Mouse (Mus musculus) megakaryocyte, adult 5-6 weeks (primary cell): ENCODE measurements around the gene Ypel3. TPM values are rescaled to one million over a fixed set of nuclear protein-coding genes. Genes with fewer than 3 reads are reported as not detected.

Experiments used
- ATAC-seq: 2 replicates; pipeline ENCODE4 v1.8.0; 2016; ENCODE audit warnings: mild to moderate bottlenecking, inconsistent platforms; ENCODE audit not compliant: poor library complexity, severe bottlenecking
- total RNA-seq, 2 experiments: library from RNA; stranded (forward) in 1 of 2; stranded (reverse) in 1 of 2; fragments of 153-499, 151-499 nt in 1 of 2; fragments of 221-1000, 200-1000 nt in 1 of 2; gene quantifications; 2 replicates each; pipeline versions ENCODE4 v1.2.3 to v1.2.4; 2015 to 2017

Ypel3 gene
- total RNA-seq, 2 experiments from 2014 or later, result 117 to 200 TPM

DNA sequence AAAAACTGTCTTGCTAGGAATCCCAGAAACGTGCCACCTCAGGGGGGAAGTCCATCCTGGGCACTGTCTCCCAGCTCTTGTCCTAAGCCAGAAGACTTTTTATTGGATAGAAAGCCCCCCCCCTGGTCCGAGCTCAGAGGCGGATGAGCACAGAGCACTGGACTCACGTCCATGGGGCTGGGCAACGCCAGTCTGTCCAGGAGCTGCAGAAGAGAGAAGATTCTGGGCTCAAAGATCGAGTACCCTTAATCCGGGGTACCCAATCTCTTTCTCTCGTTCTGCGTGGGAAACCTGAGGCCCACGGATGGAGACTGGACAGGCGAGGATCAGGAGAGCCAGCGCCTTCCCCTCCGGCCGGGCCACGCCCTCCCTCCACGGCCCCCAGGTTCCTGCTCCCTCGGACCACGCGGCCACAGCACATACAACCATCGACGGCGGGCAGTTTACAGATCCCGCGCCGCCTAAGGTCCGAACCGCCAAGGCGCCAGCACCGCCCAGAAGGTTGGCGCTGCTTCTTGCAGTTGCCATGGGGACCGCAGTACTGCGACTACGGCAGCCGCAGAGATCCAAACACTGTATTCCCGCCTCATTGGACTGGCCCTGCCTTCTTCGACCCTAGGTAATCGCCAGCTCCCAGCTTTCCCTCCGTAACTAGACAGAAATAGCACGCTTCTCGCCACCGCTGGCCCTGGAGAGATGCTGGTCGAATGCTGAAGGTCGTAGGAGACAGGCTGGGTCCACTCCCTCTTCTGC, 32.1 kb downstream of the Ypel3 start:
- ATAC-seq, result peak; percentile 93

DNA sequence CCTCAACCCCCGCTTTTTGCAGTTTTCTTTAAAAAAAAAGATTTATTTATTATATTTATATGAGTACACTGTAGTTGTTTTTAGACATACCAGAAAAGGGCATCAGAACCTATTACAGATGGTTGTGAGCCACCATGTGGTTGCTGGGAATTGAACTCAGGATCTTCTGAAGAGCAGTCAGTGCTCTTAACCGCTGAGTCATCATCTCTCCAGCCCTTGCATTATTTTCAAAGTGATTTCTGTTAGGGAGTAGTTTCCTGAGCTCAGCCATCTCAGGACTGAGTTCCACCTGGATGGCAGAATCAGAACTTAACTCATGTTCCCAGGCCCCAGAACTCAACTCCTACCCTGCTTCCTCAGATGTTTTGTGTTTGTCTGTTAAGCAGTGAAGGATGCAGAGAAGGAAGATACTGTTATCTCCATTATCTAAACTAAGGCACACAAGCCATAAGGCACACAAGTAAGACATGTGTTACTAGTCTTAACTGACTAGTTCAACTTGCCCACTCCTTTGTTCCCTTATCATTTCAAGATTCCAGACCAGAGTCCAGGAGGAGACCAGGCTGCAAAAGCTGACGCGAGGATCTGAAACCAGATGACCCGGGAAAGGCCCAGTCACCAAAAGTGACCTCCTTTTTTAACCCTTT, 33.1 kb downstream of the Ypel3 start:
- ATAC-seq, result no peak

- ATAC-seq, result no peak
Measured at GRCm38 (mm10) chr7:126815726-126816222, 39.0 kb downstream of the Ypel3 start.

DNA sequence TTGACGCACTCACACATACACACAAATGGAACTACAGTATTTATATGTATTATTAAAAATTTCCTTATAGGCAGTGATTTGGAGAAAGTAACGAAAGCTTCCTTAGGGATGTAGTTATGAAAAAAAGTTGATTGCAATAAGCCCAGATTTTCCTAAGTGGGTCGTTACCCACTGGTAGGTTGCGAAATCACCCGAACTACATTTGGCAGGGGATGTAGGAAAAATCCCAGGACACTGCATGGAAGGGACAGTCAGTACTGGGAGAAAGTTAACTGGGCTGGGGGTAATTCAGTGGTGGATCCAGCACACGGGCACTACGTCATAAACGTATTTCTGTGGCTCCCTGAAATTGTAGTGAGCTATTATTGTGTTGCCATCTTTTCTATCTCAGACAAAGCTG, 39.7 kb downstream of the Ypel3 start:
- ATAC-seq, result no peak

GRCm38 (mm10) chr7:126817595-126817994, 40.8 kb downstream of the Ypel3 start:
- no peak for ATAC-seq

GRCm38 (mm10) chr7:126818818-126819217, 42.1 kb downstream of the Ypel3 start:
- no peak for ATAC-seq

DNA sequence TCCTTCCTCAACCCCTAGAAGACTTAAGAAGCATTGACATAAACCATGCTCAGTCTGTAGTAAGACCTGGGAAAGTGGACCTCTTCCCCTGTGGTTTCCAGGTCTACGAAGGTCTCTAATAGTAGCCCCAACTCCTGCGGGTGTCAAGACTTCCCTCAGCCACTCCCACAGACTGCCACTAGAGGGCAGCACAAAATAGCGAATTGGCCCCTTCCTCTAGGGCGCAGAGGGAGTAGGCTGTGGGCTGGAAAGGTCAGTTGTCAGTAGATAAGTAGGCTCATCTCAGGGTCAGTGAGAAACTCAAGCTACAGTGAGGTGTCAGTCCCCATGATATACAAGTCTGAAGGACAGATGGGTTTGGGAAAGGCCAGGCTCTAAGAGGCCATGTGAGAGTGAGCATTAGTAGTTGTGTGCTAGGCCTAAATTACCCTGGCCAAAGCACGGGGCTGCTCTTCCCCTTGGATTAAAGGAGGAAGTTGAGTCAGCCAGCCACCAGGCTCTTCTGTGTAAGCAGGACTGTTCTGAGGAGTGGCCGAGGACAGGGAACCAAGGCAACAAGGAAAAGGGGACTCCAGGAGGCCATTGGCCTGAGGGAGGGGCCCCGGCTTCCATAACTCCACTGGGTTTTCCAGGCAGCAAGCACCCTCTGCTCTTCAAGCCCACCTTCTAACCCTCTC, 45.2 kb downstream of the Ypel3 start:
- ATAC-seq, result peak; percentile 91

DNA sequence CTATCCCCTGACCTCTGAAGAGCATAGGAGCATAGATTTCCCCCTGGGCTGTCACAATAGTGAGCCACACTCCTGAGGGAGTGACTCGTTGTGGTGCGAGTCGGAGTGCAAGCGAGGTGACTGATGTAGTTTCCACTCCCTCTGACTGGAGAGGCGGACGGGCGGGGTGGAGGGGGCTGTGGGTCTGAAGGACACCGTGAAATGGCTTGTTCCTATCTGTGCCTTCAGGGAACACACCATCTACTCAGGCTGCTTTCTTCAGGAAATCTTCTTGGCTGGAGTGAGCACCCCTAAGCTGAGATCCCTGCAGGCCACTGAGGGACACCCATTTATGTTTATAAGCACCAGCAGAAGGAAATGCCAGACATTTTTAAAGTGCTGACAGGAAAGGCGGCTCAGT, 46.0 kb downstream of the Ypel3 start:
- ATAC-seq, result no peak

DNA sequence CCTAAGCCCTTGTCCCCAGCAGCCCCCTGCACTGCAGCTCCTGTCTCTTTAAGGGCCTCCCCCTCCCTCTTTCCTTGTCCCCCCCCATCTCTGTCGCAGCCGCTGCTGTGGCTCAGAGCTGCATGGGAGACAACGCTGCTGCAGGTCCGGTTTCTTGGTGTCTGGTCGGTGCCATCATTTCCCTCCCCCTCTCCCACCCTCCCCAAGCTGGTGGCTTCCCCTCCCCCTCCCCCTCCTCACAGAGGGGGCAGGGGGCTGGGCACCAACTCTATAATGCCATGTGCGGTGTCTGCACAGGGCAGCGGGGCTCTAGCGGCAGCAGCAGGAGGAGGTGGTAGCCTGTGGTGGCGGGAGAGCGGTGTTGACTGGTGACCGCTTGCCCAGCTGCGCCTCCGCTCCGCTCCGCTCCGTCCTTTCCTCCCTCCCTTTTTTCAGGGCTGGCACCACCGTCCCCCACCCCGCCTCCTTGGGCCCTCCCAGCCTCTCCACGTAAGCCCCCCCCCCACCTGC, 46.5 kb downstream of the Ypel3 start:
- ATAC-seq, result no peak

DNA sequence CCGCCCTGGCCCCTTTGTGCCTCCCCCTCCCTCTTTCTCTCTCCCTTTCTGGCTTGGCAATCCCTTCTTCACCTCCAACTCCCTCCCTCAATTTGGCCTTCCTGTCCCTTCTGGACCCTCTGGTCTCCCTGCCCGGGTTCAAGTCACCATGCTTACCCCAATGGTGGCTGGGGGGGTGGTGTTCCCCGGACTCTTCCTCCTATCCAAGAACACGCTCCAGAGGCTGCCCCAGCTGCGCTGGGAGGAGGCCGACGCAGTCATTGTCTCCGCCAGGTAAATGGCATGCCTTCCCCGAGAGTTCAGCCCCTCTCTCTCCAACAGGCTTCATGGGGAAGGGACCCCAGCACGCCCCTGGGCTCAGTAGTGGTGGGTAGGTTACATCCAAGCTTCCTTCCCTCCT, 47.2 kb downstream of the Ypel3 start:
- no peak for ATAC-seq

DNA sequence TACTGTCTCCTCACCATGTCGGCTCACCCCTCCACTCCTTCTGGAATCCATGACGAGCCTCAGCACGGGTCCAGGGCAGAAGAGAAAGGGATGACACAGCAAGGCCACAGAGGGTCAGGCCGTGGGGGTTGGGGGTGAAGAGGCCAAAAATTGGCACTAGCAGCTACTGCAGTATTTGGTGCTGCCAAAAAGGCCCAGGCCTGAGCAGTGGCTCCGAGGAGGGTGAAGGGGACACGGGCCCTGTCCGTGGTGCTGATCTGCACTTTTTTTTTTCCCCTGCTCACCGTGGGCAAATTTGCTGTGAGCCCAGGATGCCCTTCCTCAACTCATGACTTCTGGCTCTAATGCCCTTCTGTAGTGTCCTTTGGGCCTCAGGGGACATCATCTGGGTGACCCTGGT, 48.6 kb downstream of the Ypel3 start:
- ATAC-seq, result no peak

DNA sequence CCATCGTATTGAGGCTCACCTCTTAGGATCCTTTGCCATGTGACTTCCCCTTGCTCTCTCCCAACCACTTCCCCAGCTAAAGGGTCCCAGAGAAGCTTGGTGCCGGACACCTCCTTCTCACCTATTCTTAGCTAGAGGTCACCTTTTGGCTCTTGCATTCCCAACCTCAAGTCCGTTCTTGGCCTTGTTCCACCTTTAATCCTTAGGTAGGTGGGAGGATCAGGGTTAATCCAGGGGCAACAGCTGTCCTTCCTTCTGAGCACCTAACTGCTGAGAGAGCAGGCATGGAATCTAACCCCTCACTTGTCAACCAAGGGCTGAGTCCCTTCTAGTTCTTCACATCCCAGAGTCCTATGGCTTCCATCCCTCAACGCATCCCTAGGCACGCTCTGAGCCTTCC, 49.2 kb downstream of the Ypel3 start:
- no peak for ATAC-seq

Other genes starting within 250 kb of the Ypel3 start
Only the 30 nearest of the 31 such genes appear.
- gene Eif3c, start 210.5 kb upstream of the Ypel3 start, total RNA-seq (2015), result 110 and 121 TPM in 2 replicates
- 131 and 143 TPM in 2 replicates for gene Eif3c, start 210.5 kb upstream of the Ypel3 start, total RNA-seq (2017)
- 27.6 and 30.3 TPM in 2 replicates for gene Apobr, start 192.0 kb upstream of the Ypel3 start, total RNA-seq (2015)
- 98.7 and 99.5 TPM in 2 replicates for gene Apobr, start 192.0 kb upstream of the Ypel3 start, total RNA-seq (2017)
- 106 and 118 TPM in 2 replicates for gene Cln3, start 191.1 kb upstream of the Ypel3 start, total RNA-seq (2015)
- 59.5 and 77.8 TPM in 2 replicates for gene Cln3, start 191.1 kb upstream of the Ypel3 start, total RNA-seq (2017)
- 2.5 and 2.9 TPM in 2 replicates for gene Il27, start 182.0 kb upstream of the Ypel3 start, total RNA-seq (2015)
- 3.0 and 4.8 TPM in 2 replicates for gene Il27, start 182.0 kb upstream of the Ypel3 start, total RNA-seq (2017)
- 54.7 and 61.4 TPM in 2 replicates for gene Nupr1, start 146.1 kb upstream of the Ypel3 start, total RNA-seq (2015)
- gene Nupr1, start 146.1 kb upstream of the Ypel3 start, total RNA-seq (2017), result 108 and 126 TPM in 2 replicates
- gene Sgf29, start 127.6 kb upstream of the Ypel3 start, total RNA-seq (2015), result 42.1 and 55.6 TPM in 2 replicates
- 27.3 and 35.5 TPM in 2 replicates for gene Sgf29, start 127.6 kb upstream of the Ypel3 start, total RNA-seq (2017)
- gene Sult1a1, start 100.5 kb upstream of the Ypel3 start, total RNA-seq (2015), result 4.8 and 6.6 TPM in 2 replicates
- gene Sult1a1, start 100.5 kb upstream of the Ypel3 start, total RNA-seq (2017), result 6.6 and 6.9 TPM in 2 replicates
- 49.8 and 60.5 TPM in 2 replicates for gene Bola2, start 81.6 kb upstream of the Ypel3 start, total RNA-seq (2015)
- gene Bola2, start 81.6 kb upstream of the Ypel3 start, total RNA-seq (2017), result 106 and 161 TPM in 2 replicates
- 4.1 and 6.0 TPM in 2 replicates for gene Slx1b, start 81.2 kb upstream of the Ypel3 start, total RNA-seq (2015)
- 4.7 and 5.9 TPM in 2 replicates for gene Slx1b, start 81.2 kb upstream of the Ypel3 start, total RNA-seq (2017)
- gene Coro1a, start 69.2 kb upstream of the Ypel3 start, total RNA-seq (2015), result 1,020 and 1,059 TPM in 2 replicates
- 1,317 and 1,554 TPM in 2 replicates for gene Coro1a, start 69.2 kb upstream of the Ypel3 start, total RNA-seq (2017)
- 173 and 177 TPM in 2 replicates for gene Mapk3, start 17.4 kb upstream of the Ypel3 start, total RNA-seq (2015)
- 88.3 and 91.1 TPM in 2 replicates for gene Mapk3, start 17.4 kb upstream of the Ypel3 start, total RNA-seq (2017)
- gene Gdpd3, start 10.6 kb upstream of the Ypel3 start, total RNA-seq (2015), result 26.8 and 37.3 TPM in 2 replicates
- 57.9 and 71.4 TPM in 2 replicates for gene Gdpd3, start 10.6 kb upstream of the Ypel3 start, total RNA-seq (2017)
- gene Tbx6, start 4.5 kb downstream of the Ypel3 start, total RNA-seq (2015), result 0.68 and 1.0 TPM in 2 replicates
- gene Tbx6, start 4.5 kb downstream of the Ypel3 start, total RNA-seq (2017), result 0.98 and 0.99 TPM in 2 replicates
- gene Ppp4c, start 15.5 kb downstream of the Ypel3 start, total RNA-seq (2015), result 186 and 196 TPM in 2 replicates
- 139 and 154 TPM in 2 replicates for gene Ppp4c, start 15.5 kb downstream of the Ypel3 start, total RNA-seq (2017)
- gene Fam57b, start 20.7 kb downstream of the Ypel3 start, total RNA-seq (2015), result not detected in 2 replicates
- not detected in 2 replicates for gene Fam57b, start 20.7 kb downstream of the Ypel3 start, total RNA-seq (2017)
- not detected in 2 replicates for gene 4930451I11Rik, start 54.7 kb downstream of the Ypel3 start, total RNA-seq (2015)
- gene 4930451I11Rik, start 54.7 kb downstream of the Ypel3 start, total RNA-seq (2017), result not detected in 2 replicates
- not detected in 2 replicates for gene Doc2a, start 70.5 kb downstream of the Ypel3 start, total RNA-seq (2015)
- gene Doc2a, start 70.5 kb downstream of the Ypel3 start, total RNA-seq (2017), result not detected in 2 replicates
- gene Hirip3, start 85.0 kb downstream of the Ypel3 start, total RNA-seq (2015), result 14.6 and 22.0 TPM in 2 replicates
- 147 and 164 TPM in 2 replicates for gene Hirip3, start 85.0 kb downstream of the Ypel3 start, total RNA-seq (2017)
- gene Ino80e, start 85.4 kb downstream of the Ypel3 start, total RNA-seq (2015), result 42.5 and 51.5 TPM in 2 replicates
- 21.3 and 46.4 TPM in 2 replicates for gene Ino80e, start 85.4 kb downstream of the Ypel3 start, total RNA-seq (2017)
- gene Taok2, start 107.7 kb downstream of the Ypel3 start, total RNA-seq (2015), result 14.3 and 19.0 TPM in 2 replicates
- 26.8 and 32.0 TPM in 2 replicates for gene Taok2, start 107.7 kb downstream of the Ypel3 start, total RNA-seq (2017)
- gene Tmem219, start 146.0 kb downstream of the Ypel3 start, total RNA-seq (2015), result 47.9 and 50.9 TPM in 2 replicates
- gene Tmem219, start 146.0 kb downstream of the Ypel3 start, total RNA-seq (2017), result 44.9 and 45.5 TPM in 2 replicates
- gene Kctd13, start 151.9 kb downstream of the Ypel3 start, total RNA-seq (2015), result 7.3 and 12.0 TPM in 2 replicates
- 10.9 and 19.0 TPM in 2 replicates for gene Kctd13, start 151.9 kb downstream of the Ypel3 start, total RNA-seq (2017)
- not detected in 2 replicates for gene Asphd1, start 172.6 kb downstream of the Ypel3 start, total RNA-seq (2015)
- not detected in 2 replicates for gene Asphd1, start 172.6 kb downstream of the Ypel3 start, total RNA-seq (2017)
- gene Sez6l2, start 173.6 kb downstream of the Ypel3 start, total RNA-seq (2015), result 2.9 TPM in 1 of 2 replicates, not detected in the other
- gene Sez6l2, start 173.6 kb downstream of the Ypel3 start, total RNA-seq (2017), result 0.16 and 0.33 TPM in 2 replicates
- 46.1 and 48.5 TPM in 2 replicates for gene Cdipt, start 199.0 kb downstream of the Ypel3 start, total RNA-seq (2015)
- 49.4 and 56.7 TPM in 2 replicates for gene Cdipt, start 199.0 kb downstream of the Ypel3 start, total RNA-seq (2017)
- 4.9 and 6.6 TPM in 2 replicates for gene Cdiptos, start 199.1 kb downstream of the Ypel3 start, total RNA-seq (2015)
- 0.73 and 3.3 TPM in 2 replicates for gene Cdiptos, start 199.1 kb downstream of the Ypel3 start, total RNA-seq (2017)
- gene Mvp, start 237.7 kb downstream of the Ypel3 start, total RNA-seq (2015), result 5.6 and 6.0 TPM in 2 replicates
- 48.1 and 50.6 TPM in 2 replicates for gene Mvp, start 237.7 kb downstream of the Ypel3 start, total RNA-seq (2017)
- 0.54 and 1.6 TPM in 2 replicates for gene Pagr1b, start 239.5 kb downstream of the Ypel3 start, total RNA-seq (2015)
- not detected in 2 replicates for gene Pagr1b, start 239.5 kb downstream of the Ypel3 start, total RNA-seq (2017)
- gene Pagr1a, start 240.4 kb downstream of the Ypel3 start, total RNA-seq (2015), result 40.7 and 62.5 TPM in 2 replicates
- gene Pagr1a, start 240.4 kb downstream of the Ypel3 start, total RNA-seq (2017), result 25.5 and 67.0 TPM in 2 replicates
- gene Gm42742, start 244.1 kb downstream of the Ypel3 start, total RNA-seq (2015), result 15.4 TPM in 1 of 2 replicates, not detected in the other
- 45.4 TPM in 1 of 2 replicates, not detected in the other for gene Gm42742, start 244.1 kb downstream of the Ypel3 start, total RNA-seq (2017)